Mouse (Mus musculus): ENCODE data around the gene Plcb1. TPM values are rescaled to one million over a fixed set of nuclear protein-coding genes. Genes with fewer than 3 reads are reported as not detected.

The Plcb1 gene
- total RNA-seq (2021) (10 to 100 TPM; 69.9 to 80.4 TPM), polyA plus RNA-seq (2012; rRNA removed) (24.7 and 39.3 TPM in 2 replicates)
- long read RNA-seq, partial matches to known transcripts = 8 of 14 reads
- long read RNA-seq, other reads (novel, unspliced or antisense) = 6 of 14 reads

DNA sequence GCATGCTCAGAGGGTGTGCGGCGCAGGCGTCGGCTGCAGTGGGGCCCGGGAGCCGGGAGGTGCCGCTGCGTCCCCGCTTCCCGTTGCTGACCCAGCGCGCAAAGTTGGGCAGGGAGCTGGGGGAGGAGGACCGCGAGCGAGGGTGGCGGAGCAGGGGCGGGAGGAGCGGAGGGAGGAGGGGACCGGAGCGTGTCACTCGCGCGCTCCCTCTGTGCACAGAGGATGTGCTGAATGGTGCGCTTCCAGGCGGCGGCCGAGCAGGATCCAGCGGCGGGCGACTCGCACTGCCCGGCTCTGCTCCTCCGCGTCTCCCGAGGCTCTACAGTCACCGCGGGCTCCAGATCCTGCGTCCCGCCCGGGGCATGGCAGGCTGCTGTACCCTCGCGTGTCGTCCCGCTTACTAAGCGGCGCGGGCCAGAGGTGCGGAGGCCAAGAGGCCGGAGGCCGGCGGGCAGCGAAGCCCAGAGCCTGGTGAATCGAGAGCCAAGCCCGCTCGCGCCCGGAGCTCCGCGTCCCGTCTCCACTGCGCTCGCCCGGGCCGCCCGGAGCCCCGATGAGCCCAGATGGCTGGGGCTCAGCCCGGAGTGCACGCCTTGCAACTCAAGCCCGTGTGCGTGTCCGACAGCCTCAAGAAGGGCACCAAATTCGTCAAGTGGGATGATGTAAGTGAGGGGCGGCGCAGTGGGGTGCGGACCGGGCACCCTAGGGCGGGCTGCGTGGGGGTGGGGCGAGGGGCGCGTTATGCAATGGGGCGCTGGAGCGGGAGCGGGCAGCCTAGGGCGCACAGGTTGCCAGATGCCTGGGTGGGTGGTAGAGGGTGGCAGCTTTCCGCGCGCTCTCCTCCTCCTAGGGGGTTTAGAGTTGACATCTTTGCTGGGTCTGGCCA lies at the start of gene Plcb1:
Gene Plcb1 (plus strand): TSS at position 98 of the 886 bp plus-strand sequence.
- peak; percentile 96 for DNase-seq

DNA sequence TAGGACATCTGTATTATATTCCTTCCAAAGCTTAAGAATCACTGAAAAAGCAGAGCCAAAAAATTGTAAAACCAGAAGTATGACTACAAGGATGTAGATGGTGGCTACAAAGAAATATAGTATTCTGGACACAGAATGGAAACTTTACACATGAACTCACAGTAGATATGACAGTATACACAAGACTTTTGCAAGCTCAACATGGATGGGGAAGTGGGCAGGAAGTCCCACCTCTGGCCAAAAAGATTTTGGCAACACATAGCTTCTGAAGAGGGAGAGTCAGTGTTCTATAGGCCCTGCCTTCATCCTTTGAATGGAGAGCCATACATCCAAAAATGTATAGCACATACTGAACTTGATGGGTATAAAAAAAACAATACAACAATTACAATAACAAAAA lies 30.3 kb upstream of the Plcb1 start:
- DNase-seq = no peak

DNA sequence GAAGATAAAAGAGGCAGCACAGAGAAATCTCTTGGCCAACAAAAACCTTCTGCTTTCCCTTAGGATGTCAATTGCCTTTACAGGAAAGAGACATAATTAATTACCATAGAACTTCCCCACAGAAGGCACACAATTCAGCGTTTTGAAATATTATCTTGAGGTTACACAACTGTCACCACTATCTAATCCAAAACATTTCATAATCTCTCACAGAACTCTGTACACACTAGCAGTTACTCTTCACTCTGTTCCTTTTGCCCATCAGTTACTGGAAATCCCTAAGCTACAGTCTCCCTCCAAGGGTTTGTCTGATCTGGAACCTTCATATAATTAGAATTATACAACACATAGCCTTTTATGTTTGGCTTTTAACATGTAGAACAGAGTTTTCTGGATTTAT lies 29.8 kb upstream of the Plcb1 start:
- no peak for DNase-seq

DNA sequence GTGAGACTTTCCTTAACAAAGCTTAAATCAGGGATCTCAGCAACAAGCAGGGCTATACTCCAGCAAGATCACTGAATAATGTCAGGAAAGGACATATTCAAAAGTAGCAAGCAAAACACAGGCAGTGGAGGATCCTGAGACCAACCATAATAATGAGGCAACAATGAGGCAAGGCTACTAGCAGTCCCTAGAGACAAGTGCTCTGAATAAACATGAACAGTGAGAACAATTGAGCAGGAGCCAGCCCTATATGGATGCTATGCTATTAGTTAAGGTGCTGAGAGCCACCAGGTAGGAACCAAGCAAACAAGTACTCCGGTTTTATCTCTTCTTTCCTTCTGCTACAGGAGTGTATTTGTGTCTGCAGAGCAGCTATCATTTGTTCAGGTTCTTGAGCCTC lies 24.8 kb upstream of the Plcb1 start:
- DNase-seq = no peak

DNA sequence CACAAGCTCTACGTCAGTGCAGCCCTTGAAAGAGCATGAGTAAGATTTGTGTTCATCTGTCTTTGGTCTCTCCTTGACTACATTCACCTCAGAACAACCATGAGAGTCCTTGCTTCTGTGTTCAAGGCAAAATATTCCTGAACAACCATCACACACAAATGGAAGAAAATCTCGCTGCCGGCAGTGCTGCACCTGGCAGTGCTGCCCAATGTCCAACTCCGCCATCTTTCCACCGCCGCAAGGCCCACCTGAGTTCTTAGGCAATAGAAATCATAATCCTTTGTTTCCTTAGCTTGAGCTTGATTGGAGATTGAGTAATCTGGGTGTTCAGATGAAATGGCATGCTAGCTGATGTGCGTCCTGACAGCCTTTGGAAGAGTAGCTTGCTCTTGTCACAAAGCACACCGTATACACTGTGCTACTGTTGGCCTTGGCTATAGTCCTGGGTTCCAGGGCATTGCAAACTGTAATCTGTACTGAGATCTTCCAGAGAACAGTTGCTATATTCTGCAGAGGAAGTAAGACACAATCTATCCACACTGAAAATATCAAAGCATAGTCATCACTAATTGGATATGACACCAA lies 22.4 kb upstream of the Plcb1 start:
- no peak for DNase-seq

DNA sequence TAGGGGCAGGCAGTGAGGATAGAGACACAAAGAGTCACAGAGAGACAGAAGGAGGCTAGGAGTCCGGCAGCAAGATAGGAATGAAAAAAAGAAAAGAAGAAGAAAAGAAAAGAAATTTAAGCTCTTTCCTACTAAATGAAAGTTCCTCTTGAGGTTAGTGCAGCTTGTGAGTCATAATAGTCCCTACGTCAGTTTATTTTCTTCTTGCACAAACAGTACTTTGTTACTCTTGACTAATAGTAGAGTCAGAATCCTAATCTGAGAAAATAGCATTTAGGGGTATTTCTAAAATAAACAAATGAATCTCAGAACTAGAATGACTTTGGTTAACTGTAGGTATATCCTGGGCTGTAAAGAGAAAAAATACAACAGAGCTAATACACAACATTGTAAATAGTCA lies 21.4 kb upstream of the Plcb1 start:
- no peak for DNase-seq

DNA sequence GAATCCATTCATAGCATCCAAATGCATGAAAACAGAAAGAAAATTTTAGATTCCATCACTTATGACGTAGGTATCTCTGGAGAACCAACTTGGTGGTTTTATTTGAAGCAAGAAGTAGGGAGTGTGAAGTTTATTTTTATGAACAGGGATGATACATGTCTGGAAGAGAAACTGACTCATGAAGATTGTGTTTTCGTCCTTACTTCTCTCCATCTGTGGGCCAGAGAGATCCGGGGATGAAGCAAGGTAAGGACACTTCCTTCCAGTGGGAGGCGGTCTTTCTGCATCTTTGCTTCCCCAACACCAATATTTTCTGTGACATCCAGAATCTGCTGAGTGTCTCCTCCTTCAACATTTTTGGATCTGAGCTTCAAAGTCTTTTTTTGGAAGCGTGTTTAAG lies 6.0 kb upstream of the Plcb1 start:
- DNase-seq = no peak

DNA sequence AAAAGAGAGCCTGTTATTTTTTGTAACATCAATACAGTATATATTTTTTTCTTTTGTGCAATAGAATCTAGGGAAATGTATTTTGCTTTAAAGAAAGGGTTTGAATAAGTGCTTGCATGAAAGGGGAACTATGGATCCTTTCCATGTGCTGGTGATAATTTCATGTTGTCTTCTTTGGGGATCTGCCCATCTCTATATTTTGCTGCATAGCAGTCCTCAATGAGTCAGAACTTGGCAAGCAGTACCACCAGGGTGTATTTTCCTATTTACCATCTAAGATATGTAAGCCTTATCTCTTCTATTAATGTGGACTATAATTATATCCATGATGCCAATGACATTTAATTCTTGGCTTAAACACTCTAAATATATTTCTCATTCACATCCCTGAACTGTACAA lies 5.6 kb upstream of the Plcb1 start:
- DNase-seq = no peak

DNA sequence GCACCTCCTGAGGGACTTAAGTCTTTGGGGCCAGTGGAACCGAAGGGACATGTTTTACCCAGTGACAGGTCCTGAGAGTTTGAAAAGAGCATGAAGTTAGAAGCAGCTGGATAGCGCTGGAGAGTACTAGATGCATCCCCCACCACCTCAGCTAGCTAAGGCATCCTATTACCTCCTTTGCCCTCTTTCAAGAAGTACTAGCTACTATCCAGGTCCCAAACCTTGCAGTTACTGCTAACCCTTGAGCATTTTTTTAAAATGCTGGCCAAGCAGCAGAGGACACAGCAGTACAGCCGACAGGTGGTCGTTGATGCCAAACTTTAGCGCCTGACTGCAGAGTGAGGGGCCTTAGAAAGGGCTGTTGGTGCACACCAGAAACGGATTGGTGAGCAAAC lies 986 bp downstream of the Plcb1 start:
- peak; percentile 40 for DNase-seq

DNA sequence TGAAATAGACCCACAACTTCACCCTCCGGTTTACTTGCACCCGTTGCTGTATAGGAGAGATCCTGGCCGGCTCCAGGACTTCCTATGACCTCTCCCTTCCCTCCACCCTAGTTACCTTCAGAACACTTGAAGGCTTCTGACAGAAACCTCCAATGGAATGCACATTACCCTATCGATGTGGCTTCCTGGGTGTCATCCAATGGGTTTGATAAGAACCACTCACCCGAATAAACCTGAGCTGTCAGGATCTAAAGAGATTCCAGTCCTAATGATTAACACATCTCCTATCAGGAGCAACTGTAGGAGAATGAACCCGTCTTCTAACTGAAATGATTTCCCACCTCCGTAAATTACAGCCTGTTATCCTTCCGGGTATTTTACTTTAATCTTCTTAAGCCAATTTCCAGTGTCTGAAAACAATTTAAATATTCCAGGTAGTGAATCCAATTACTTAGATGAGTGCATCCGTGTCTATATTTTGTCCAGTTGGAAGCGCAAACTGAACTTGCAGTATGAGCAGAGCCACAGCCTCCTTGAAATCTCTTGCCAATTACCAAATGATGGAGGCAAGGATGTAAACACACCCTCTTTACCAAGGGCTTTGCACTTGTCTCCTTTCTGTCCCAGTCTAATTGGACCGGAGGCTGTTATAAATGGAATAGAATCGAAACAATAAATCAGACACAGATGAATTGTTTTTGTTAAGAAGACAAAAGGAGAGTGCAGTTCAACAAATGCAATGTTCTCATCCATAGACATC lies 1.6 kb downstream of the Plcb1 start:
- DNase-seq = peak; percentile 34

DNA sequence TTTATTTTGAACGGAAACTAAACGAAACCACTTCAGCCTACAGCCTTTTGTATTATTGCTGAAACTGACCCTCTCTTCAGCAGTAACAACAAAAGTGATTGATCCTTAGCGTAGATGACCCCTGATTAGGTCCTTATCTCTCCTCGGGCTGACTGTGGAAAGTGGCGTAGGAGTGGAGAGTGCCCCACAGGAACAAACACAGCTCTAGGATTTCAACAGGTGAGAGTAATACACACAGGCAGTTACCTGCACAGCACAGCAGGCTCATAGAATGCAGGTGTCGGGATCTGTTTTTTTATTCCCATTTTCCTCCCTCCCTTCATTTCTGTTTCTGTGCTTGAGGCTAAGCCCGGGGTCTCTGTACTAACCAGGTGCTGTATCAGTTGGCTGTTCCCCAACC lies 7.1 kb downstream of the Plcb1 start:
- no peak for DNase-seq

DNA sequence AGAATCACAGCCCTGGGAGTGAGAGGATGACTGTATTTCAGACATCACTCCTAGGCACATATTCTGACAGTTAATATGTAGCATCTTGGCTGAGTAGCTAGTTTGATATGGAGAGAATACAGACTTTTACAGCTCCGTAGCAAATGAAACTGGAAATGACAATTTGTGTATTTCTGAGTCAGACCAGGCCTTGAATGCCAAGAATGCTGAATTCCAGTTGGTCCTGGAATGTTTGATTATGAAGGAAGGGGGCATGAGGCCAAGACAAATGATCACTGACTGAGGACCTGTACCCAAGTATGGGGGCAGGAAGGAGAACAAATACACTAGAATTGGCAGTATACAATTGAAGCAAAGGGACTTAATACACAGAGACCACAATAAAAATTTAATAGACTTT lies 14.4 kb downstream of the Plcb1 start:
- peak; percentile 61 for DNase-seq

DNA sequence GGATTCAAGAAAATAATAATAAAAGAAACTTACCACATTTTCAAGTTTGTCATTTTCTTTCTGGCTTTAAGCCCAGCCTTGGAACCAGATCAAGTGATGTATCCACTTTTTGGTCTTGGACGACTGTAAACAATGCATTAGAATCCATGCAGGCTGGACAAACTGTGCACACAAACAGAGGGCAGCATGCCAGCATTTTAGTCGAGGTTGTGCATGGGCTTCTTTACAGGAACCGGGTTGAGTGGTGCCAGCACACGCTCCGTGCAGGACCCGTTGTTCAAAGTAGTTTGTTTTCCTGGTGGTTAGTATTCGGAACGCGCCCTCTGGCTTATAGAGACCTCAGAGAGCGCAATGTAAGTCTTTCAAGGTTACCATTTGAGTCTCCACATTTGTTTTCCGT lies 30.5 kb downstream of the Plcb1 start:
- DNase-seq = peak; percentile 55

DNA sequence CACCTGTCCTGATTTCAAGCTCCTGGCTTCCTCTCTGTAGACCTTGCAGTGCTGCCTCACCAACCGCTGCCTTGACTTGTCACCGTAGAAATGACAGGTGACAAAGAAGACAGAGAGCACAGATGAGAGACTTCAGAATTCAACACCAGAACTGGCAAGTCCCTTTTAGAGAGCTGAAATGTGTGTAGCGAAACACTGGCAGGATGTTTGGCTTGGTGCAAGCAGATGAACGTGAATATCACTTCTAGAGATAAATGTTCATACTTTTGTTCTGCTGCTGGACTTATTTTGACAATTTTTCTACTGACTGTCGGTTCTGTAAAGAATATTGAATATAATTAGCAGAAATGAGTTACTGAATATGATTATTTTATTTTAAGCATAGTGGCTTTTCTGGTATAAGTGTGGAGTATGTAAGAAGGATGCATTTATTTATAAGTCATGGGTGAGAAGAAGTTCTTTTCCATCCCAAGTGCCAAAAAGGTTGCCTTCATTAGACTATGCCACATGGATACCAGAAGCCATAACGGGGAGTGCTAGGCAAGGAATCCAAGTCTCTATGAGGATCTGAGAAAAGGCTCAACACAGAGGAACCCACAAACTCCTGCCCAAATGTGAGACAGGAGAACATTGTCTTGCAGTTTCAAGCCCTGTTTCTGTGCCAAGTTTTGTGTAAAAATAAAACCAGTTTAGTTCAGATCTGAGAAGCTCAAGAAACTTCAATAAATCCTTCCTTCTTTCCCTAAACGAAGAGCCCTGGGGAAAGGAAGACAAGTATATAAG lies 31.4 kb downstream of the Plcb1 start:
- no peak for DNase-seq

DNA sequence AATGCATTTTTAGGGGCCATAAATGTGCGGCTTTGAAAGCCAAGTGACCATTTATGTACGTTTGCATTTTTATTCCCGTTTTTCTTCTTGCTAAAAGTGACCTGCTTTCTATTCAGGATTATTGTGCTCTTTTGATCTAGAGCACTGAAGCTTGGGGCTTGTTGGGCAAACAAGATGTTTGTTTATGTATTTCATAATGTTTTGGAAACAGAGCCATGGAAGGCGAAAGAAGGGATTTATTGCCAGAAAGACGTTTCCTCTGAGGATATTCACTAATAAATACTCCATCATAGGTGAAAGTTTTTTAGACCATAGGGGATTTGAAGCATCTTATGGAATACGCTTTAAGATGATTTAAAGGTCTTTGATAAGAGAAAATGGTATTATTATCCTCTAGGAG lies 35.3 kb downstream of the Plcb1 start:
- DNase-seq = no peak

DNA sequence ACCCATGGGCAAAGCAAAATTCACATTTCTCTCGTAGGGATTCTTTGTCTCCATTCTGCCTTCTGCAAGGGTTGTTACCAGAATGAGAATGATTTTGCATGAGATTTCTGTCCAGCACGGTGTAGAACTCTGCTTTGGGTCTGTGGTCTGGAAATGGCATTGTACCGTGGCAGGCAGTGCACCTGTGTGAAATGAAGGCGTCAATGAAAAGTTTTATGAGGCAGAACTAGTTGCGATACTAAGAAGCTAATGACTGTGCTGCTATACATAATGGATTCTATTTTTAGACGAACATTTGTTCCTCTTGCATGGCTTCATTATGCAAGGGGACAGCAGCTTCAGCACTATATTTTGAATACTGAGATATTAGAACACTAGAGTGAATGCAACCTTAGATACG lies 39.8 kb downstream of the Plcb1 start:
- no peak for DNase-seq

DNA sequence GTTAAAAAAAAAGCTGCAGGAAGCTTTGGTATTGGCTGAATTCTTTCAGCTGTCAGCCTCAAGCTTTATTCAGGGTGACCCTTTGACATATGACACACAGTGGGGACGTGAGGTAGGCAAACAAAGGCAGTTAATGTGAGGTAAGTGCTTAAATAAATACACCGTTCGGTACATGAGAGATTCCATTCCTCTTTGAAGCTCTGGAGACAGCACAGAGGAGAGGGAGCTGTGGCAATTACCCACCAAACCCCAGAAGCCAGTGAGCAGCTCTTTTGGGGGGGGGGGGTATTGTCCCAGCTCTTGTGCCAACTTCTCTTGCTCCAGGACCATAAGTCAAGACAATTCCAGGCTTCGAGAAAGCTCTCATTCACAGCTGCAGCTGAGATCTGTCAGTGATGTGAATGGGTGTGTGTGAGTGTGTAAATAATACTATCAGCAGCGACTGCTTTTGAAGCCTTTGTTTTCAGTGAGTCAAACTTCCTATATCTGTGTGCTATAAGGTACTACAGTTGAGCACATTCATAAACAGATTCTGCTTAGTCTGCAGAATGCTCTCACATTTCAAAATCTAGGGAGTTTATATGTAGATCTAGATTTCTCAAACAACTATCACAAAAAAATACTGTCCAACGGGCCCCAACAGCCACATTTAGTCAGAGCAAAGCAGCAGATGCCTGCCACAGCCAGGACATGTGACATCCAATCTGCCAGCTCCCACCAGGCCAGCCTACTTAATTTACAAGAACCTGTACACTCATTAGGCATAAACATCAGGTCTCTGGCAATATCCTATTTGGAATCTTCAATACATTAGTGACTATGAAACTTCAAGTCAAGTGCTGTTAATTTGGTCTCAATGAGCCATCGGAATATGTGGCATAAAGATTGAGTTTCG lies 40.5 kb downstream of the Plcb1 start:
- DNase-seq = no peak

DNA sequence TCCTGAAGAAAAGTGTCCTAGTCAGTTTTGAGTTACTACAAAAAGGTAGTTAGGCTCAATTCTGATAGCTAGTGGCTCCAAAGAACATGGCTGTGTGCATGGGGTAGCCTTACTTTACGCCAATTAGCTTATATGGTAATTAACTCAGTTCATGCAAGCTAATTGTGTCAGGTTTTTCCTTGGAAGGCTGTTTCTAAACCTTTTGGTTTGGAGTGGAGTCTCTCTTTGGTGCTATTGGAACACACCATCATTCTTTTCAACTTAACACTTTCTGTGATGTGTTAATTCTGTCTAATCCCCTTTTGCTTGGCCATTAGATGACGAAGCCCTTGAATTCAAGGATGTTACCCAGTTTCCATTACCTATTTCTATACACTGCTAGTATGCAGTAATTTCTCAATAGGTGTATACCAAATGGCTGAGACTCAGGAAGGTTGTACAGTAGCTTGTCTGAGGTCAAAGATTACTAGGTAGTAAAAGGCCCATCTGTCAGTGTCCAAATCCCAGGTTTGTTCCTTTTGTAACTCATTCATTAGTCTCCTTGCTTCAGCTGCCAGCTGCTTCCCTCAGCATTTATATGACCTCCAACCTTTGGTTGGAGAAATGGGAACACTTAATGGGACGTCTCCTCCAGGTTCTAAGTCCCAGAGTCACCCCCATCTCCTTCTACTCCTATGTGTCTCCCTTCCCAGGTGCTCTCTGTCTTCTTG lies 42.1 kb downstream of the Plcb1 start:
- no peak for DNase-seq

DNA sequence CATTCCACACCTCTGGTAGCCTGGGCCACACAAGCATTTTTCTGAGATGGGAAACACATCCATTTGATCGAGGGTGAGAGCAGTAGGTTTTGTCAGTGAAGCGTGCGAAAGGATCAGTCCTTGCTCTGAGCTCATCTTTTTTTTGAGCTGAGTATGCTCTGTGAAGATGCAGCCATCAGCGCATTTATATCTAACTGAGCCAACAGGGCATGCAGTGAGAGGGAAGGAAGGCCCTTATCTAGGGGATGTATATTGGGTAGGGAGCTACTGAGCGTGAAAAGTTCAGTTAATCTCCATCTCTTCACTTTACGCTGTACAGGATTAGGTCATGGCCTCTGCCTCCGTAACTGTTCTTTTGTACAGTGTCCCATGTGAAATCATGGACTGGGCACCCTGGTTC lies 46.0 kb downstream of the Plcb1 start:
- no peak for DNase-seq

DNA sequence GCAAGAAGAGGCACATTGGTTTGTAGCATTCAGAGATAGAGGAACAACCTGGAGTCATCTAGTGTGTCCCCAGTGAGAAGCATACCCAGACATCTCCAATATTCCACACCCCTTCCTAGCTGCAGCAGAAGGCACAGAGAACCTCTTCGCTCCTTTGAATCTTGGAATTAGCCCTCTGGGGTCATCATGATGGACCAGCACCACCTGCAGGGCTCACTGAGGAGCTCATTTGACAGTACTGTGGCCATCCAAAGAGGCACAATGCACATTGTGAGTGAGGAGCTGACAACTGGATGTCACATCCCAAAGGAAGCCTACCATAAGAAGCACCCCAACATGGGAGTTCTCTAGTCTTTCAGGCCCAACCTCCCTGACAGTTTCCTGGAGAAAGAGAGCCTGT lies 50.2 kb downstream of the Plcb1 start:
- no peak for DNase-seq
